18 mouse cellular contexts compared by ENCODE assay signal in the genomic region with DNA sequence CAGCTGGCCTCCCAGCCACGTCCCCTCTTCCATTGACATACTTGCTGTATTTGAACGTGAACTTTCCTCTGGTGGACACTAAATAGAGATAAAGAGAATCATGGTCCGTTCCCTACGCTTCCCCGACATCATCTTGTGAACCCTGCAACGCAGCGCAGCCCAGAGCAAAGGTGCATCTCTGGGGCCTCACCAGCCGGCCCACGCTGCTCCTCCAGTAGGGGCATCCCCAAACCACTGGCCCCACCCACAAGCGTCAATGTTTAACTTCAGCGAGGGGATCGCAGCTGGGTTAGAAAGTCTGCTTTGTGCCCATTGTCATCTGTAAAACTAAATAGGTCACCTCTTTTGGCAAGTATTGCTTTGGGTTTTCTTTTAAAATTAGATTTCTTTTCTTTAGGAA.
DNase-seq lines count a peak whose midpoint lies in the region; ATAC-seq and TF ChIP-seq lines count a peak whose summit lies in the region.
"Had no signal": no experiment of that assay in that cellular context is flagged by ENCODE, and none has a peak within 500 bp of the region (broad histone marks: within the 10 kb centered on the region; RNA-seq: fewer than 3 reads in every experiment).

No protein-coding gene starts in this region.

- TF ChIP-seq EP300 in CH12.LX (IDR thresholded peaks at IDR 0.05; ENCODE audit: low read length), result no peak

- ATAC-seq in inflammation-experienced regulatory T-cells, adult 6 months, result peak; percentile 51
- ATAC-seq: forebrain, postnatal 0 days; Patski had no signal

- intact Hi-C loops in gastrocnemius, adult 2 months (cut with DNase I), result no loop called here
- intact Hi-C loops in left cerebral cortex, adult 2 months (cut with DNase I), result no loop called here

- TF ChIP-seq POLR2A in CH12.LX (IDR thresholded peaks at IDR 0.05; ENCODE audit: low read depth, low read length), result no peak

- H3K27ac ChIP-seq in CH12.LX (ENCODE audit: insufficient read depth, low read depth), result no peak overlapping the region
- no peak overlapping the region for H3K27ac ChIP-seq in gastrocnemius, adult 2 months
- no peak overlapping the region for H3K27ac ChIP-seq in left cerebral cortex, adult 2 months
- H3K27ac ChIP-seq: embryonic facial prominence, embryonic 10.5 days; heart, embryonic 13.5 days; hindbrain, embryonic 10.5 days; layer of hippocampus, adult 2 months; macrophage had no signal

- no peak for TF ChIP-seq CTCF in CH12.LX (conservative IDR thresholded peaks at IDR 0.05 in 1 of 2, IDR thresholded peaks at IDR 0.05 in 1 of 2; ENCODE audit: low read depth in 2 of 2, low read length in 2 of 2)
- TF ChIP-seq CTCF in gastrocnemius, adult 2 months (IDR thresholded peaks at IDR 0.05), result no peak
- TF ChIP-seq CTCF in left cerebral cortex, adult 2 months (IDR thresholded peaks at IDR 0.05), result no peak

- H3K9me3 ChIP-seq in CH12.LX (replicated peaks; ENCODE audit: low read length), result no peaks in the 10 kb centered on the region
- H3K9me3 ChIP-seq: embryonic facial prominence, embryonic 10.5 days; heart, embryonic 13.5 days; hindbrain, embryonic 10.5 days had no signal

- H3K4me2 ChIP-seq in CH12.LX (ENCODE audit: insufficient read depth, low read depth, poor library complexity, severe bottlenecking), result no peak overlapping the region
- H3K4me2 ChIP-seq: heart, embryonic 13.5 days had no signal

- H3K4me3 ChIP-seq in CH12.LX (replicated peaks in 1 of 3; ENCODE audit: low read depth in 2 of 3, low read length in 2 of 3, poor library complexity in 1 of 3), result no peak overlapping the region
- no peak overlapping the region for H3K4me3 ChIP-seq in gastrocnemius, adult 2 months
- no peak overlapping the region for H3K4me3 ChIP-seq in left cerebral cortex, adult 2 months
- H3K4me3 ChIP-seq: embryonic facial prominence, embryonic 10.5 days; heart, embryonic 13.5 days; hindbrain, embryonic 10.5 days; layer of hippocampus, adult 2 months had no signal

- H3K79me2 ChIP-seq in CH12.LX (replicated peaks; ENCODE audit: control insufficient read depth, extremely low read depth, insufficient read depth, poor library complexity, severe bottlenecking), result no peaks in the 10 kb centered on the region

- TF ChIP-seq RAD21 in CH12.LX (IDR thresholded peaks at IDR 0.05; ENCODE audit: low read depth, low read length), result no peak

- peak; percentile 72 for DNase-seq in CH12.LX (ENCODE audit: extremely low read depth)
- DNase-seq in kidney, postnatal 4 days, result peak; percentile 58 to 69
- DNase-seq in thymus, postnatal 14 days, result peak; percentile 60
- no peak for DNase-seq in right cerebral cortex, postnatal 10 days (ENCODE audit: low spot score in 2 of 2)
- DNase-seq in gastrocnemius, adult 2 months, result no peak
- no peak for DNase-seq in left cerebral cortex, adult 2 months (ENCODE audit: extremely low spot score in 1 of 2, low spot score in 2 of 2)
- DNase-seq: adrenal gland, adult 2 months; cerebellum, postnatal 25 days; forebrain, postnatal 0 days; lung, adult 18-20 months; midbrain, embryonic 14.5 days had no signal

- in situ Hi-C loops in CH12.LX (cut with MboI; ENCODE audit: low pct_ligation_motif_present, low pct_unique_long_range_greater_than_20kb, low sequenced_read_pairs), result no loop called here

- H3K4me1 ChIP-seq in CH12.LX (ENCODE audit: control insufficient read depth in 1 of 2, insufficient read depth in 2 of 2), result peaks cover 36 to 74% of the 10 kb centered on the region in 2 experiments

- H3K36me3 ChIP-seq in CH12.LX (replicated peaks in 1 of 2; ENCODE audit: control insufficient read depth in 1 of 2, insufficient read depth in 1 of 2, low read length in 1 of 2), result peaks cover 46 to 64% of the 10 kb centered on the region in 2 experiments

- H3K9ac ChIP-seq in CH12.LX (ENCODE audit: insufficient read depth, low read depth), result no peak overlapping the region
- H3K9ac ChIP-seq: forebrain, postnatal 0 days; heart, embryonic 13.5 days had no signal

- dilution Hi-C loops in CH12.LX (cut with MboI; ENCODE audit: extremely low pct_ligation_motif_present, extremely low pct_unique_long_range_greater_than_20kb, low sequenced_read_pairs), result no loop called here

- no peaks in the 10 kb centered on the region for H3K27me3 ChIP-seq in CH12.LX (replicated peaks)
- H3K27me3 ChIP-seq: heart, embryonic 13.5 days; Patski had no signal

TF ChIP-seq in CH12.LX, 34 proteins besides CTCF, POLR2A, EP300 and RAD21:
- TF ChIP-seq MAZ (IDR thresholded peaks at IDR 0.05; ENCODE audit: low read depth, low read length) (0 out of 2 replicates have a peak, but pooled peaks have one; percentile 22), MAFK (IDR thresholded peaks at IDR 0.05; ENCODE audit: insufficient replicate concordance, low read length) (no peak), MYC (IDR thresholded peaks at IDR 0.05; ENCODE audit: low read depth, low read length) (no peak), SMC3 (IDR thresholded peaks at IDR 0.05; ENCODE audit: low read depth, low read length) (no peak)

Comparison
In these comparisons a context has a peak if more than half of its experiments do, and no peak if none do; other contexts are left out.
1. DNase-seq: peak in CH12.LX (single experiment), kidney, postnatal 4 days (2 of 2) and thymus, postnatal 14 days (single experiment); none in right cerebral cortex, postnatal 10 days (0 of 2), gastrocnemius, adult 2 months (single experiment) and left cerebral cortex, adult 2 months (0 of 2).